Mouse (Mus musculus) ES-Bruce4 (cell line): ENCODE results near the gene Kif26a. TPM values are rescaled to one million over a fixed set of nuclear protein-coding genes. Genes with fewer than 3 reads are reported as not detected.

Experiments
- H3K27ac ChIP-seq: 2 replicates; pipeline ENCODE4 v1.5.1; 2012; ENCODE audit warnings: low read length, inconsistent platforms; ENCODE audit not compliant: insufficient read depth
- H3K27me3 ChIP-seq: 2 replicates; pipeline ENCODE4 v1.6.1; 2012; ENCODE audit warnings: mild to moderate bottlenecking, low read length, inconsistent platforms; ENCODE audit not compliant: control insufficient read depth, poor library complexity, insufficient read depth, severe bottlenecking
- H3K36me3 ChIP-seq: 2 replicates; pipeline ENCODE4 v1.6.1; 2012; ENCODE audit warnings: inconsistent platforms, mild to moderate bottlenecking, low read length, moderate library complexity; ENCODE audit not compliant: control insufficient read depth, poor library complexity, insufficient read depth, severe bottlenecking
- H3K4me1 ChIP-seq: one replicate; pipeline ENCODE4 v1.8.1; 2011; ENCODE audit warnings: low read length; ENCODE audit not compliant: control insufficient read depth, insufficient read depth
- H3K4me3 ChIP-seq: 2 replicates; pipeline ENCODE4 v1.5.1; 2011; ENCODE audit warnings: low read depth, mild to moderate bottlenecking, low read length
- H3K9ac ChIP-seq: 2 replicates; pipeline ENCODE4 v1.6.1; 2012; ENCODE audit warnings: low read depth, mild to moderate bottlenecking, inconsistent platforms; ENCODE audit not compliant: poor library complexity, severe bottlenecking
- H3K9me3 ChIP-seq: replicated peaks from 2 replicates; pipeline ENCODE4 v1.6.1; 2012; ENCODE audit warnings: mild to moderate bottlenecking, low read length, inconsistent platforms; ENCODE audit not compliant: control insufficient read depth, poor library complexity, insufficient read depth, severe bottlenecking
- CTCF ChIP-seq: IDR thresholded peaks from one replicate; pipeline ENCODE4 v1.8.1; 2011; ENCODE audit warnings: low read depth, low read length
- EP300 ChIP-seq: IDR thresholded peaks from 2 replicates; pipeline ENCODE4 v1.6.1; 2011; ENCODE audit warnings: low read depth, low read length; ENCODE audit not compliant: insufficient read depth
- POLR2A ChIP-seq: IDR thresholded peaks from one replicate; pipeline ENCODE4 v1.8.1; 2011; ENCODE audit warnings: low read length; ENCODE audit not compliant: insufficient read depth
- polyA plus RNA-seq: library from polyadenylated mRNA; stranded (reverse); fragments of >200 nt; gene quantifications from 2 replicates; pipeline ENCODE4 v1.2.4, GENCODE M21; 2011; ENCODE audit warnings: low read depth; ENCODE audit not compliant: missing spikeins, insufficient read depth, insufficient read length

The Kif26a gene
- polyA plus RNA-seq, 1 experiment = 3.6 TPM

GRCm38 (mm10) chr12:112221754-112222439 lies 75.9 kb downstream of the Kif26a start:
- no peak overlapping the region for H3K4me3 ChIP-seq

GRCm38 (mm10) chr12:112223721-112224337 lies 77.8 kb downstream of the Kif26a start:
- H3K9me3 ChIP-seq = no peaks in the 10 kb centered on the region
- TF ChIP-seq POLR2A (no peak), CTCF (no peak), EP300 (no peak)
- no peaks in the 10 kb centered on the region for H3K27me3 ChIP-seq
- no peak overlapping the region for H3K4me3 ChIP-seq
- no peaks in the 10 kb centered on the region for H3K36me3 ChIP-seq
- no peaks in the 10 kb centered on the region for H3K4me1 ChIP-seq
- H3K27ac ChIP-seq = no peak overlapping the region
- no peak overlapping the region for H3K9ac ChIP-seq

More at GRCm38 (mm10) chr12:112221754-112222439, 75.9 kb downstream of the Kif26a start:
- TF ChIP-seq POLR2A (no peak), EP300 (no peak), CTCF (no peak)
- Histone ChIP-seq H3K9me3 (no peaks in the 10 kb centered on the region), H3K27me3 (no peaks in the 10 kb centered on the region), H3K9ac (no peak overlapping the region), H3K27ac (no peak overlapping the region), H3K4me1 (no peaks in the 10 kb centered on the region), H3K36me3 (no peaks in the 10 kb centered on the region)

GRCm38 (mm10) chr12:112226238-112226637 lies 80.2 kb downstream of the Kif26a start:
- Histone ChIP-seq H3K4me1 (no peaks in the 10 kb centered on the region), H3K4me3 (no peak overlapping the region), H3K27me3 (no peaks in the 10 kb centered on the region), H3K27ac (no peak overlapping the region), H3K9ac (no peak overlapping the region), H3K36me3 (no peaks in the 10 kb centered on the region), H3K9me3 (no peaks in the 10 kb centered on the region)
- no peak for TF ChIP-seq EP300
- no peak for TF ChIP-seq POLR2A
- no peak for TF ChIP-seq CTCF

- Histone ChIP-seq H3K9me3 (no peaks in the 10 kb centered on the region), H3K4me1 (no peaks in the 10 kb centered on the region), H3K9ac (no peak overlapping the region), H3K27ac (no peak overlapping the region), H3K27me3 (no peaks in the 10 kb centered on the region), H3K4me3 (no peak overlapping the region), H3K36me3 (no peaks in the 10 kb centered on the region)
- TF ChIP-seq EP300 = no peak
- TF ChIP-seq POLR2A = no peak
- TF ChIP-seq CTCF = no peak
These were observed 80.6 kb downstream of the Kif26a start for GRCm38 (mm10) chr12:112226656-112227055.

- Histone ChIP-seq H3K9ac (no peak overlapping the region), H3K4me3 (no peak overlapping the region), H3K36me3 (no peaks in the 10 kb centered on the region), H3K27ac (no peak overlapping the region), H3K27me3 (no peaks in the 10 kb centered on the region), H3K9me3 (no peaks in the 10 kb centered on the region), H3K4me1 (no peaks in the 10 kb centered on the region)
- no peak for TF ChIP-seq EP300
- no peak for TF ChIP-seq POLR2A
- no peak for TF ChIP-seq CTCF
These were observed 83.1 kb downstream of the Kif26a start for GRCm38 (mm10) chr12:112229084-112229483.

- no peak overlapping the region for H3K9ac ChIP-seq
- no peaks in the 10 kb centered on the region for H3K4me1 ChIP-seq
- no peak overlapping the region for H3K27ac ChIP-seq
- no peaks in the 10 kb centered on the region for H3K36me3 ChIP-seq
- H3K4me3 ChIP-seq = no peak overlapping the region
- no peaks in the 10 kb centered on the region for H3K27me3 ChIP-seq
- no peaks in the 10 kb centered on the region for H3K9me3 ChIP-seq
- TF ChIP-seq CTCF (no peak), POLR2A (no peak), EP300 (no peak)
These were observed 84.2 kb downstream of the Kif26a start for GRCm38 (mm10) chr12:112230196-112230595.

Other genes with a start within 250 kb of the Kif26a start
- gene Ppp1r13b, start 238.1 kb upstream of the Kif26a start, polyA plus RNA-seq = 7.8 and 8.9 TPM in 2 replicates
- gene Atp5mpl, start 179.2 kb upstream of the Kif26a start, polyA plus RNA-seq = 386 and 394 TPM in 2 replicates
- not detected in 2 replicates for gene Tdrd9, start 174.6 kb upstream of the Kif26a start, polyA plus RNA-seq
- not detected in 2 replicates for gene Rd3l, start 164.9 kb upstream of the Kif26a start, polyA plus RNA-seq
- gene Aspg, start 39.5 kb upstream of the Kif26a start, polyA plus RNA-seq = 7.0 and 7.7 TPM in 2 replicates